Mouse (Mus musculus) gastrocnemius, postnatal 14 days (tissue): ENCODE data around the gene Iqgap3. TPM values are rescaled to one million over a fixed set of nuclear protein-coding genes. Genes with fewer than 3 reads are reported as not detected.

Experiments used
- DNase-seq: peaks from one replicate; pipeline ENCODE4 v3.0.0; 2021; ENCODE audit warnings: mixed read lengths
- intact Hi-C: fragments of 180-260 bp; cut with DNase I; formaldehyde crosslinking; loops from one replicate; pipeline ENCODE4 v1.15.1; 2025; ENCODE audit warnings: low total_unique reads
- total RNA-seq, 2 experiments: library from RNA; stranded (reverse); gene quantifications; 2 replicates each; pipeline ENCODE4 v1.2.3; 2021

Gene Iqgap3
- total RNA-seq, 2 experiments from 2014 or later: 2.5 to 2.7 TPM

- DNase-seq: no peak
- intact Hi-C loops: no loop called here
Observed at GRCm38 (mm10) chr3:88166056-88166455, 84.3 kb downstream of the Iqgap3 start.

DNA sequence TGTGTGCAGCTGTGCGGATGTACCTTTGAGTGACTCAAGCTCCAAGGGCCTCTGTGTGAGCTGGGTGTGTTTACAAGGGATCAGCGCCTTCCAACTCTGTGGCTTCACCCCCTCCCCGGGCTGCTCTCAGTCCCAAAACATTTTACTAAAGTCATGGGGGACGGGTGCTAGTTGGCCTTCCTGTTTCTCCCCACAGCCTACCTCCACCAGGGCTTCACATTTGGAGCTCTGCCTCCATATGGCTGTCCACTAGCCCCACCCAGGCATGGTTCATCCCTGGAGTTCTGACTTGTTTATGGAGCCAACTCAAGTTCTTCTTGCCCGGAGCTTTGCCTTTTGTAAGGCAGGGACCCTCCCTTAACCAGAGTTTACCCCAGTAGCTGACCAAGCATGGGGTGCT lies 88.6 kb downstream of the Iqgap3 start:
- no peak for DNase-seq

More for the DNA sequence above, 88.6 kb downstream of the Iqgap3 start:
- intact Hi-C loops: no loop called here

Other genes with a start within 250 kb of the Iqgap3 start
- under 1 TPM in 1 of 2 experiments, not detected in 1; 0.06 TPM for gene Sh2d2a, start 235.2 kb upstream of the Iqgap3 start, total RNA-seq
- 10 to 100 TPM; 40.1 to 40.5 TPM for gene Prcc, start 196.4 kb upstream of the Iqgap3 start, total RNA-seq
- 100 to 1,000 TPM; 152 to 161 TPM for gene Hdgf, start 175.7 kb upstream of the Iqgap3 start, total RNA-seq
- 10 to 100 TPM; 42.1 to 46.5 TPM for gene Mrpl24, start 162.5 kb upstream of the Iqgap3 start, total RNA-seq
- 1 to 10 TPM; 9.0 to 9.6 TPM for gene Isg20l2, start 151.7 kb upstream of the Iqgap3 start, total RNA-seq
- 1 to 10 TPM; 3.6 to 3.9 TPM for gene Rrnad1, start 151.3 kb upstream of the Iqgap3 start, total RNA-seq
- gene Crabp2, start 133.3 kb upstream of the Iqgap3 start, total RNA-seq: under 1 TPM; 0.31 to 0.33 TPM
- gene Nes, start 110.9 kb upstream of the Iqgap3 start, total RNA-seq: 10 to 100 TPM; 37.2 to 51.2 TPM
- gene Bcan, start 81.7 kb upstream of the Iqgap3 start, total RNA-seq: under 1 TPM; 0.08 to 0.16 TPM
- gene Hapln2, start 54.4 kb upstream of the Iqgap3 start, total RNA-seq: under 1 TPM in 1 of 2 experiments, not detected in 1; 0.13 TPM
- 10 to 100 TPM; 11.3 to 15.0 TPM for gene Gpatch4, start 38.9 kb upstream of the Iqgap3 start, total RNA-seq
- gene Naxe, start 23.5 kb upstream of the Iqgap3 start, total RNA-seq: 10 to 100 TPM; 47.1 to 47.4 TPM
- not detected for gene Ttc24, start 3.7 kb upstream of the Iqgap3 start, total RNA-seq
- gene Mef2d, start 60.4 kb downstream of the Iqgap3 start, total RNA-seq: 100 to 1,000 TPM; 136 to 137 TPM
- gene Rhbg, start 172.7 kb downstream of the Iqgap3 start, total RNA-seq: not detected
- under 1 TPM; 0.35 to 0.44 TPM for gene Gm38392, start 205.2 kb downstream of the Iqgap3 start, total RNA-seq
- gene Tsacc, start 215.0 kb downstream of the Iqgap3 start, total RNA-seq: 1 to 10 TPM; 5.8 to 8.5 TPM
- gene Cct3, start 215.1 kb downstream of the Iqgap3 start, total RNA-seq: 100 to 1,000 TPM; 132 to 151 TPM
- 10 to 100 TPM; 50.4 to 52.3 TPM for gene Glmp, start 243.1 kb downstream of the Iqgap3 start, total RNA-seq